Mouse (Mus musculus): ENCODE measurements around the gene Rgs11.

GRCm38 (mm10) chr17:26192481-26193190 lies 10.1 kb upstream of the Rgs11 start:
- TF ChIP-seq CTCF (IDR thresholded peaks at IDR 0.05; ENCODE audit: borderline replicate concordance, insufficient read depth, low read length): no peak
- no peak for TF ChIP-seq POLR2A (IDR thresholded peaks at IDR 0.05; ENCODE audit: low read depth, low read length)
